Mouse (Mus musculus) lung, postnatal 0 days (tissue): Measurements from ENCODE around the gene Vps37d.

Source experiments
- CTCF ChIP-seq: IDR thresholded peaks from 2 replicates; pipeline ENCODE4 v1.5.1; 2016; ENCODE audit warnings: antibody characterized with exemption, mild to moderate bottlenecking
- EP300 ChIP-seq: IDR thresholded peaks from 2 replicates; pipeline ENCODE4 v1.6.1; 2016; ENCODE audit warnings: antibody characterized with exemption, mild to moderate bottlenecking, control low read depth

GRCm38 (mm10) chr5:135127669-135128068 lies 49.6 kb upstream of the Vps37d start:
- TF ChIP-seq CTCF (no peak), EP300 (no peak)
